Mouse (Mus musculus) adrenal gland, postnatal 25 days (tissue): ENCODE measurements around the gene Slc22a13. TPM values are rescaled to one million over a fixed set of nuclear protein-coding genes. Genes with fewer than 3 reads are reported as not detected.
A peak's percentile ranks its signal among the peaks of the same experiment; 100 is the strongest.

Source experiments
- DNase-seq: peaks from one replicate; pipeline ENCODE4 v3.0.0; 2021; ENCODE audit warnings: mixed read lengths
- total RNA-seq: library from RNA; stranded (reverse); gene quantifications from 2 replicates; pipeline ENCODE4 v1.2.3, GENCODE M21; 2021

Slc22a13 gene
- total RNA-seq, 1 experiment from 2014 or later, result not detected

GRCm38 (mm10) chr9:119199151-119199861 lies 9.6 kb downstream of the Slc22a13 start:
- no peak for DNase-seq

DNA sequence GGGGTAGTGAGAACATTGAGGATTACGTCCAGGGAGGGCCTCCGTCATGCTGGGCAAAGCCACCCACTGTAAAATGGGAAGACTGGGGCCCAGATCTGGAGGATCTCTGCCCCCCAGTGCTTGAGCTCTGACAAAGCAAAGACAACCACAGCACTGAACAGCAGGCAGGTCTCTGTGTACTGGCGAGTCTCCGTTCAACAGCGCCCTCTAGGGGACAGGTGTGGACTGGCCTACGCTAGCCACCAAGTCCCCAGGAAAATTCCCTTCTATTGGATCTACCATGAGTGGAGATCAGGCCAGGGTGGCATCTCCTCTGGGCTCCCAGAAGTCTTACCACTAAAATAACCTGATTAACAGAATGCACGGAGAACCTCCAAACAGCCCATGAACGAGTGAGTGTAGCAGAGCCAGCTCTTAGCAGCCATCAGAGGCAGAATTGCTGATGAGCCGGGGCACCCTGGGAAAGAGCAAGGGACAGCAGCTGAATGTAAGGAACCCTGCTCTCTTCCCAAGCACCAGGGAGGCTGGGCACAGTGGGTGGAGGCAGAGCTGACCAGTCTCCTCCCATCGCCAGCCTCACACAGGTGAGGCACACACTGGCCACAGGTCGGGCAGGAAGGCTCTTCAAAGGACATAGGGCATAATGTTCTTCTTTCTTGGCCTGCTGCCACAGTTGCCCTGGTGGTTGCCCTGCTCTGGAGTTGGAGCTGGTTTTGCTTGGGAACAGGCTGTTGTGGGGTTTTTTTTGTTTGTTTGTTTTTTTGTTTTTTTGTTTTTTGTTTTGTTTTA lies 16.5 kb downstream of the Slc22a13 start:
- peak; percentile 35 for DNase-seq

- no peak for DNase-seq
Measured at GRCm38 (mm10) chr9:119181241-119181728, 27.6 kb downstream of the Slc22a13 start.

GRCm38 (mm10) chr9:119179292-119179691 lies 29.6 kb downstream of the Slc22a13 start:
- no peak for DNase-seq

- no peak for DNase-seq
Measured at GRCm38 (mm10) chr9:119167608-119168007, 41.3 kb downstream of the Slc22a13 start.

DNA sequence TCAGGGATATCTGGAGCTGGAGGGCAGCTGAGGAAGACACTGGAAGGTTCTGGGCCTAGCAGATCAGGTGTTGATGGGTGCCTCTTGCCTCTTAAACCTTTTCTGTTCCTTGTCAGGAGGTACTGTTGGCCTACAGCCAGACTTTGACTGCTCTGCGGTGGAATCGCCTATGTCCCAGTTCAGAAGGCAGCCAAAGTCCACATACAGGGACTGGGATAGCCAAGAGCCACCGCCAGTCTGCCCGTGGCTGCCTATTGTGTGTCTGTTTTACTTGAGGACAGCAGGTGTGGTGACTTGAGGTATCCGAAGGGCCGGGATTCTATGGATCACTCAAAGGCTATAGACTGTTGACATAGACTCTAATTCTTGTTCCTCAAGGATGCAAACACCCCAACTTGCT lies 43.4 kb downstream of the Slc22a13 start:
- no peak for DNase-seq

DNA sequence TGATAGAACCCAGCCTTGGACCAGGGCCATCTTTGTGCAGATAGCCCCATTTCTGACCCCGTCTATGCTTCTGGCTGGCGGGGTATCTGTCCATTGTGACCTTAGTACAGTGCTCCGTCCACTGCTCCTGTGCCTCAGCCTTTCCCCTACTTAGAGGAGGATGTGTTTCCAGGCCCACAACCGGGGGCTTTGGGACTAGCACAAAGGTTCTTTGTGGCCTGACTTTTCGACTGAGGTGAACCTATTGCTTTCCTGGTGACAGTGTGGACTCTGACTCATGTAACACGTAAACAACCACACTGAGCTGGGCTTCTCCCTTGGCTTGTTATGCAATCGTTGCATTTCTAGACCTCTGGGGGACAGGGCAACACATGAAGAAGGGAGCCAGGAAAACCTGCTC lies 44.2 kb downstream of the Slc22a13 start:
- no peak for DNase-seq

DNA sequence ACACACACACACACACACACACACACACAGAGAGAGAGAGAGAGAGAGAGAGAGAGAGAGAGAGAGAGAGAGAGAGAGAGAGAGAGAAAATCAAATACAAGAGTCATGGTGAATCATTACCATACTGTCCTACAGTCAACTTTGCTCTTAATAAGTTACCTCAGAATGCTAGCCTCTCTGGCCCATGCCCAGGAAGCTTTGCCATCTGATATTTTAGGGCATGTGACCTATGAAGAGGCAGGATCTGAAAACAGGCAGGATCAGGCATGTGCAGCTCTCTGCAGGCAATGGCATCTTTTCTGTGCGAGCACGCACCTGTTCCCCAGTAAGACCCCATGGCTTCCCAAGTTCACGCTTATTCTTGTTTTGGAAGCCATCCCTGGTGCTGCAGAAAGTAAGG lies 48.2 kb downstream of the Slc22a13 start:
- no peak for DNase-seq

DNA sequence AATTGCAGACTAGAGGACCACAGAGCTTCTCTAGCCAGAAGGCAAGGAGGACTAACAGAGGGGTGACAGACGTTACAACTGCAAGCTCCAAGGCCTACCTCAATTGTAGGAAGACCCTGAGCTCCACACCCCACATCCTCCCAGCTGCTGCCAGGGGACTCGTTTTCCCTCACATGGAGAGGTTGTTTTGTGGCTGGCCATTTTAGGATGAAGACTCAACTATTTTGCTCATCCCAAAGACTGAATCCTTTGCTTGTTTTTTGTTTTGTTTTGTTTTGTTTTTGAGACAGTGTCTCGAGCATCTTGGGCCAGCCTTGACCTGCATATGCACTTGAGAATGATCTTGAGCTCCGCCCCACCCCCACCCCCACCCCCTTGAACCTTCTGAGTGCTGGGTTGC lies 50.0 kb downstream of the Slc22a13 start, which contains the start of gene Gm47289:
Gm47289 (plus strand) TSS at position 301 of the 400 bp plus-strand sequence.
- DNase-seq, result no peak

DNA sequence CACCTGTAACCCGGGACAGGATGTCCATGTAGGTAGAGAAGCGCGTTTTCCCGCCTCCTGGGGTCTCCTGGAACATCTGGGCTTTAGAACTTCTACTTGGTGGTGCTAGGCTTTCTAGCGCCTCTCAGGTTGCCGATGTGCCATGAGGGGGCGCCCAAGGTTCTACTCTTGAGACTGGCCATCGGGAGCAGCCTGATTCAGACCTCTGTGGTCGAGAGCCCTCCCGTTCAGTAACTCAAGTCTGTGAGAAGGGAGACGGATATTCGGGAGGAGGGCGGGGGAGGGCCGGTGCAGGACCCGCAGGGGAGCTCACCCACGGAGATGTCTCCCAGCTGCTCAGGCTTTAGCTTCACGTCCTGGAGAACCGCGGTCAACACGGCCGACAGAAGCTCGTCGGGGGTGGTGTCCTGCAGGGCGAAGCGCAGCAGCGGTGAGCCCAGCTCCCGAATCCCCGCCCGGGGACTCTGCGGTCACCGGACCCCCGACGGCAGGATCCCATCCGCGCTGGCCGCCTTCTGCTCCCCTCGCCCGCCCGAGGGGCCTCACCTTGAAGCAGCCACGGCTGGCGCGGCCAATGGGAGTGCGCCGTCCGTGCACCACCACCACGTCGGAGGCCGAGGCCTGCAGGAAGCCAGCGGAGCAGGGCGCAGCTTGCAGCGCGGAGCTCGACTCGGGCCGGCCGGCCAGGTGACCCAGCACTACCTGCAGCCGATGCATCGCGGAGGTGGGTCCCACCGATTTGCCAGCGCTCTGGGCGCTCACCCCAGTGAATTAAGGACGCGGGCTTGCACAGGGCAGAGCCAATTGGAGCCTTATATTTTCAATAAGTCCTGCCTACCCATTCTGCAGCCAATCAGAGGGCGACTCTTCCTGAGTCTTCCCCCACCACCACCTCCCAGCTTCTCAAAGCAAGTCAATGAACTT lies 52.4 kb downstream of the Slc22a13 start, which contains the start of gene Acaa1b:
Acaa1b (minus strand) TSS at position 816 of the 924 bp plus-strand sequence.
- DNase-seq, result peak; percentile 82

DNA sequence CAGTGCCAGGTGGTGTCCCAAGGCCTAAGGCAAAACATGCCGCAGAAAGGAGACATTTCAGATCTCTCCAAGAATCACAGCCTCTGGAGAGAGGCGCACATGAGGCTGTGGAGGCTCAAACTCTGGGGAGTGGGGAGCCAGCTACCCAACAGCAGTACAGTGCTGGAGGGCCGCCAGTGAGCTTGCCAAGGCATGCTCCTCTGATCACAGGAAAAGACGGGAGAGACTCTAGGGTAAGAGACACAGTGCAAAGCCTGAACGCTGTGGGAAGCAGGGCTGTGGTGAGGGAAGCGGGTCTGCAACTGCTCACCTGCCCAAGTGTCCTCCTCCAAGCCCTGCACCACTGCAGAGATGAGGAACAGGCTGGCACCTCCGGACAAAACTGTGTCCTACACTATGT lies 53.1 kb downstream of the Slc22a13 start:
- DNase-seq, result peak; percentile 24

GRCm38 (mm10) chr9:119155416-119155815 lies 53.5 kb downstream of the Slc22a13 start:
- DNase-seq, result no peak

- no peak for DNase-seq
Measured at GRCm38 (mm10) chr9:119151751-119152150, 57.1 kb downstream of the Slc22a13 start.

DNA sequence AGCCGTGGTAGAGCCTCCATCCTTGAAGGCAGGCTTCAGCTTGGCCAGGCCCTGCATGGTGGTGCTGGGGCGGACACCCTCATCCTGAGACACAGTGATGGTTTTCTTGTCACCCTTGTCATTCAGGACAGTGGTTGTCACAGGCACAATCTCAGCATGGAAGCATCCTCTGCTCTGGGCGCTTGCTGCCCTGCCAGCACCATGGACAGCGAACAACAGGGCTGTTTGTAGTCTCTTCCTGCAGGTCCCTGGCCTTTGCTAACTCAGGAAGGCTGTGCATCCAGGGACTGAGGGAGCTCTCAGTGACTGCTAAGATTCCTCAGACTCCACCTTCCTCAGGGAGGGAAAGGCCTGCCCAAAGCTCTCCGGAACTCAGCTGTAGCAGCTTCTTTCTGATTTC lies 59.3 kb downstream of the Slc22a13 start:
- peak; percentile 64 for DNase-seq

DNA sequence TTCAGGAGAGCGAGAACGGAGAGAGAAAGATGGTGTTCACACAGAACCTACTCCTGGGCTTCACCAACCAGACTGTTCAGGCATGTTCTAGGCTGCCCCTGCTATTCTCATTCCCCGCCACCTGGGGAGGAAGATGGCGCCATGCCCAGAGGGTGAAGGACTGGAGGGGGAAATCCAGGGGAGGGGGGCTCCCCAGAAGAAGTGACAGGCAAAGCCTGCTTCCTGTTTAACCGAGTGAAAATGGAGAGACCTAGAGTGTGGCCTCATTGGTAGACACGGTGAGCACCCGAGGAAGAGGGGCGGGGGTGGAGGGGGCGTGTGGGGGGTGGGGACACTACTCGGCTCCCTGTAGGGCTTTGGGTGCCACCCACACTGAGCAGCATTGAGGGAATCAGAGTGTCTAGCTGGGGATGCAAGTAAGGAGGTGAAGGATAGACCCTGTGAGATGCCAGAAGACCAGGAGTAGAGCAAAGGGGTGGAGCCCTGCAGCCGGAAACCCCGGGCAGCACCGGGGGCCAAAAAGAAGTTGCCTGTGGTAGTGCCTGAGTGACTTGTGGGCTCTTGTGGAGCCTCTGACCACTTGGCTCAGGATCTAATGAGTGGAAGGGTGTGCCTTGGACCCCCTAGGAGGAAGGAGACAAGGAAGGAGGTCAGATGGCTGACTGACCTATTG lies 62.7 kb downstream of the Slc22a13 start:
- DNase-seq, result no peak

DNA sequence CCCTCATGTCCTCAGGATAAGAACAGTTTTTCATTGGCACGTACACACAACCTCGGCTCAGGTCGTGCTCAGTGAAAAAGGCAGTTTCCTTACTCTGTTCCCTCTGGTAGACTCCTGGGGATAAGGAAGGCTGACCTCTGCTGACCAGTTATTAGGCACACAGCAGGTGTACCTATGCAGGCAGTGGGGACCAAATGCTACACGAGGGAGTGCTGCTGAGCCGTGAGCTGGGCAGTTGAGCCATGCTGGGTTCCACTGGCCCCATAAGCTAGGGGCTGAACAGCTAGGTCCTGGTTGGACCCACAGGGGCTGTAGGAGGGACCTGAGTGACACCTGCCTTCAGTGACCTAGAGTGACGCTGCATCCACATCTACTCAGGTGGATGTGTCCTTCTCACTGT lies 63.3 kb downstream of the Slc22a13 start:
- no peak for DNase-seq

DNA sequence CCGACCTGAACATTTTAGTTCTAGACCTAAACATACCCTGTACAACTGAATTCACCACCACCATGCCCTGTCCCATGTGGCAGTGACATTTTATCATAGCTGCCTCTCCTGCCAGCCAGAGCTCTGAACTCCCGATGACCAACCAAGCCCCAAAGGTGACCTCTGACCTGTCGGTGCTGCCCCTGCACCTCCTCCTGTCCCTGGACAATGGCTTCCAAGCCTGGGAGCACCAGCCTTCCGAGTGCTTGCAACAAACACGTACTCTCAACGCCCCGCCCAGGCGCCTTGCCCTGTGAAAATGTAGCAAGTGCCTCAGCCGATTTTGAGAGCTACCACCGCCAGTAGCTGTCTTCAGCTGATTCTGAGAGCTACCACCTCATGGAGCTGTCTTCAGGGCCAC lies 63.8 kb downstream of the Slc22a13 start:
- no peak for DNase-seq

GRCm38 (mm10) chr9:119144696-119145095 lies 64.2 kb downstream of the Slc22a13 start:
- peak; percentile 24 for DNase-seq

- no peak for DNase-seq
Measured at GRCm38 (mm10) chr9:119143372-119143771, 65.5 kb downstream of the Slc22a13 start.
